Mouse (Mus musculus) layer of hippocampus, postnatal 36 days (tissue): Measurements from ENCODE around the gene Fntb. TPM values are rescaled to one million over a fixed set of nuclear protein-coding genes. Genes with fewer than 3 reads are reported as not detected.

Experiments used
- DNase-seq, 2 experiments: peaks; one replicate each; pipeline ENCODE4 v3.0.0; 2022
- total RNA-seq, 2 experiments: library from RNA; stranded (reverse); gene quantifications; 2 replicates each; pipeline ENCODE4 v1.2.3; 2021

Fntb gene
- total RNA-seq, 2 experiments from 2014 or later, result 24.3 to 27.1 TPM

GRCm38 (mm10) chr12:76795350-76795749, 30.0 kb downstream of the Fntb start, which contains the start of gene Gpx2:
TSS of gene Gpx2 (minus strand) at chr12:76795554.
- DNase-seq, result no peak

- no peak for DNase-seq
Observed at GRCm38 (mm10) chr12:76796938-76797539, 31.6 kb downstream of the Fntb start.

DNA sequence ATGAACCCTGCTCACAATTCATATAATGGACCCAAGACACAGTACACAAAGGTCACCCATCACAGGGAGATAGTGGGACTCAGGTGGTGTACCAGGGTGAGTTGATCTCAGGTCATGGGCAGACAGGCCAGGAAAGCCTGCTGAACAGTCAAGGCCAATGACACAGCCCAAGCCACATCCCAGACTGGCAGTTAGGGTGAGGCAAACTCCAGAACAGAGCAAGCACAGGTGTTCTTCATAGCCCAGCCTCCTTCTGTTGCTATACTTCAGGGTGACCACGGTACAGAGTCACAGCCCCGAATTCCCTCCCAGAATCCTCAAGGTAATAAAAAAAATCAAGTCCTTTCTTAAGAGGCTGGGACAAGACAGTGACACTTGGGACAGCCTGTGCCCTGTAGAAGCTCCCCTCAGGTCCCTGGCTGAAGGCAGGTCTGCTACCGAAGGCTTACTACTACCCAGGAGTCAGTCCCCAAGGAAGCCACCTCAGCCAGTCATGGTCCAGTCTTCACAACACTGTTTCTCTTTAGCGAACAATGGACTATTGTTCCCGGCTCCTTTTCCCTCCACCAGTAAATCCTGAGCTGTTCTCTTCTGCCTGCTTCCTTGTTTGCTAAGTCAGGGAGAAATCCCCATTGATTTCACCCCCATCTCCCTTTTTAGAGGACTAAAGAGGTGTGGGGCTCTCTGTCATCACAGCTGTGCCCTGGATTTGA, 32.8 kb downstream of the Fntb start:
- no peak for DNase-seq

- DNase-seq, result no peak
Observed at GRCm38 (mm10) chr12:76803028-76803427, 37.6 kb downstream of the Fntb start.

DNA sequence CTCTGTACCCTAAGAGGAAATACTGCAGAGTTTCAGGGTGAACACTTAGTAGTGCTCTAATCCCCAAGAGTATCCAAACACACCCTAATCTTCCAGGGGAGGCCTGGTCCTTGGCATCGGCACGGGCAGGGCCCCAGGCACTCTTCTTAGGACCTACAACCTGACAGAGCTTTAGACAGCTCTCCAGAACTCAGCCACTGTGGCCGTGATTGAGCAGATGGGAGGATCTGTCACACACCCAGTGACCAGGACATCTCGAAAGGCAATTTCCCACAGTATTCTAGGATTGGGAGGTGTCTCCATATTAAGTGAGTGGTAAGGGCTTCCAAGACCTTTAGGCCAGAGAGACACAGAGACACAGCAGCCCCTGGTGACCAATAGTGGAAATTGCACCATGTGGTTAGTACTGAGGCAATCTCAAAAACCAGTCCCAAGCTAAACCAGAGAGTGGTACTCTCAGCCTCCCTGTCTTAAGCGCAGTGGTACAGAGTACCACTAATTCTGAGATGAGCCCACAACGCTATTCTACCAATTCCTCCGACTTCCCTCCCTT, 38.4 kb downstream of the Fntb start:
- no peak for DNase-seq

- no peak for DNase-seq
Observed at GRCm38 (mm10) chr12:76805056-76805811, 39.8 kb downstream of the Fntb start.

- no peak for DNase-seq
Observed at GRCm38 (mm10) chr12:76807796-76808195, 42.4 kb downstream of the Fntb start.

GRCm38 (mm10) chr12:76810491-76810890, 45.1 kb downstream of the Fntb start:
- DNase-seq, result no peak

- no peak for DNase-seq
Observed at GRCm38 (mm10) chr12:76811006-76811405, 45.6 kb downstream of the Fntb start.

GRCm38 (mm10) chr12:76813543-76813942, 48.2 kb downstream of the Fntb start:
- no peak for DNase-seq

- no peak for DNase-seq
Observed at GRCm38 (mm10) chr12:76814120-76814519, 48.7 kb downstream of the Fntb start.

GRCm38 (mm10) chr12:76816720-76817119, 51.3 kb downstream of the Fntb start:
- DNase-seq, result no peak

DNA sequence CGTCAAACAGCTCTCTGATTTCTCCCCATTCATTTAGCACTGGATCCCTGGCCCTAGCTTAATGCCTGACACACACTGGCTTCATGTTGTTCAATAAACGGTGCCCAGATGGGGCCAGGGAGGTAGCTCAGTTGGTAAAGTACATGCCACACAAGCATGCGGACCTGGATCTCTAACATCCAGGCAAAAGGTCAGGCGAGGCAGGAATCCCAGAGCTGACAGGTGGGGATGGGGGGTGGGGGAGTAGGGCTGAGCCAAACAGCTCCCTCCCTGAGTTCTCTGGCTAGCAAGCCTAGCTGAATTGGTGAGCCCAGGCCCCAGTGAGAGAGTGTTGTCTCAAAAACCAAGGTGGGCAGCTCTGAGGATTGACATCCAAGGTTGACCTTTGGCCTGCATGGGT, 51.8 kb downstream of the Fntb start:
- DNase-seq, result no peak

GRCm38 (mm10) chr12:76818120-76818519, 52.7 kb downstream of the Fntb start:
- no peak for DNase-seq

DNA sequence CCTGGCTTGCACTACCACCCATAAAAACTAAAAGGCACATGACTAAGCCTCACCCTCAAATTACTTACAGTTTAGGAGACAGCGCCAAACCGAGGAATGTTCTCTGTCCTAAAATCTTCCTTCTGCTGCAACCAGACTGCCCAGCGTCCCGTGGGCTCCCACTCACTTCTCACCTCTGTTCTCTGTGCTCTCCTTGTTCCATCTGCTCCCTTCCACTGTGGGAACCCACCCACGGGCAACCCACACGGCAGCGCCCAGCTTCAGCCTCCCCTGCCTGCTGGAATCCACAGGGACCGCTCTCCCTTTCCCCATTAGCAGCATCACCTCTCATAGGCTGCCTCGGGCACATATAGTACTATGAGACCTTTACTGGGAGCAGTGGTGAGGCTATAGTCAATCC, 53.5 kb downstream of the Fntb start:
- peak in 1 of 2 experiments; percentile 53 for DNase-seq

DNA sequence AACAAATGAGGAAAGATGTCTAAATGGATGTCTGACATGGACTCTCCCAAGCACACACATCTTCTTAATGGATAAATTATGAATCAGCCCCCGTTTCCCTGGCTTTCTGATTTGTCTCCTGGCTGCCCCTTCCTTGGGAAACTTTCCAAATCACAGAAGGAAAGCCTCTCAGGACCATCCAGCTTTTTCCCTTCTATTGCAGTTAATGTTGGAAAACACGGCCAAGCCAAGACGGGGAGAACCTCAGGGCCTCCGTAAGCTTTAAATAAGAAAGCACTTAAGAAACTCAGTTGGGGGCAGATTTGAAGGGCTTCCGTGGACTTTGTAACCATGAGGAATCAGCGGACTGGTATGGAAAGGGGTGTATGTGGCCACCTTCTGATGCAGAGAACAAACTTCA, 54.4 kb downstream of the Fntb start:
- DNase-seq, result no peak

DNA sequence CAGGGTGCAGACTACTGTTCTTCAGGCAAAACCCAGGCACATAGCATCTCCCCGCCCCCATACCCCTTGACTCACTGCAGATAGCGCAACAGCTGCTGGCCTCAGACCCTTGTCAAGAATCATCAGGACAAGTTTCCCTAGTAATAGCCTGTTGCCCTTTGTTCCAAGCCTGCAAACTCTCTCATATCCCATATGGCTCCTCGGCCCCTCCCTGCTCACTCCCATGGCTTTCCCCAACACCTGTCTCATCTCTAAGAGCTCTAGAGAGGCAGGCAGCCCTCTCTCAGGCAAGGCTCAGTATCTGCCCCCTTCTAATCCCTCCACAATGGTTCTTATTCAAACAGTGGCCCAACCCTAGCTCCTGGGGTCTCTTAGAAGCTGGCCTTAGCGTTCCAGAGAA, 55.2 kb downstream of the Fntb start:
- DNase-seq, result no peak

- DNase-seq, result peak; percentile 53 to 62
Observed at GRCm38 (mm10) chr12:76822002-76822650, 56.7 kb downstream of the Fntb start.

GRCm38 (mm10) chr12:76822651-76823041, 57.3 kb downstream of the Fntb start, which contains the start of gene Rab15:
TSS of gene Rab15 (minus strand) at chr12:76822908.
- no peak for DNase-seq

DNA sequence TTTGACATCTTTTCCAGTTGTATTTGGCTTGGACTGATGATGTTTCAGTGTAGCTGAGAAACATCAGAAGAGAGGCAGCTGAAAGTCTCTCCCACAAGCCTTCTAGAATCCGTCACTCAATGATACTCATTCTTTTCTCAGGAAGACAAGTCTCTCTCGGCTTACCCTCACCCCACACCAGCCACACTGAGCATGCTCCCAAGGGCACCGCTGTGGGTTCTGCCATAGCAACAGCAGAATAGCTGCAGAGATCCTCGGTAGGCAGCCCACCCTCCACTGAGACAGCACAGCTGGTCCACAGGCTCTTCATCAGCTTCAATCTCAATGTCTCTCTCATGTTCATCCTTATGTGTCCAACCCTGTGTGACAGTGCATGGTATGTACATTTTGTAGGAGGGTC, 59.9 kb downstream of the Fntb start:
- no peak for DNase-seq

DNA sequence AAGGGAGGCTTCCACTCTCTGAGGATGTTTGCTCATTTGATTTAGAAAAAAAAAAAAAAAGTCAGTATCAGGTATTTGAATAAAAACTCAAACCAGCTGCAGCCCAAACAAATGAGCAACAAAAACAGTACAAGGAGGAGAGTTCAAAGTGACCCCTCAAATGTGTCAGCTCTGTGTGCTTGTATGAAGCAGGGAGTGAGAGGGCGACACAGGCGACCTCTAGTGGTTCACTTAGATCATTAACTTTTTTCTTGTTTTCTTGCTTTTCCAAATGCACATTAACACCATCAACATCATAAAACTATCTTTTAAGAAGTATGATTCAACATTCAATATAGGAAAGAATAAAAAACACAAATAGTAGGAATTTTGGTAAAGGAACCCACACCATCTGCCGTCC, 67.3 kb downstream of the Fntb start:
- no peak for DNase-seq

DNA sequence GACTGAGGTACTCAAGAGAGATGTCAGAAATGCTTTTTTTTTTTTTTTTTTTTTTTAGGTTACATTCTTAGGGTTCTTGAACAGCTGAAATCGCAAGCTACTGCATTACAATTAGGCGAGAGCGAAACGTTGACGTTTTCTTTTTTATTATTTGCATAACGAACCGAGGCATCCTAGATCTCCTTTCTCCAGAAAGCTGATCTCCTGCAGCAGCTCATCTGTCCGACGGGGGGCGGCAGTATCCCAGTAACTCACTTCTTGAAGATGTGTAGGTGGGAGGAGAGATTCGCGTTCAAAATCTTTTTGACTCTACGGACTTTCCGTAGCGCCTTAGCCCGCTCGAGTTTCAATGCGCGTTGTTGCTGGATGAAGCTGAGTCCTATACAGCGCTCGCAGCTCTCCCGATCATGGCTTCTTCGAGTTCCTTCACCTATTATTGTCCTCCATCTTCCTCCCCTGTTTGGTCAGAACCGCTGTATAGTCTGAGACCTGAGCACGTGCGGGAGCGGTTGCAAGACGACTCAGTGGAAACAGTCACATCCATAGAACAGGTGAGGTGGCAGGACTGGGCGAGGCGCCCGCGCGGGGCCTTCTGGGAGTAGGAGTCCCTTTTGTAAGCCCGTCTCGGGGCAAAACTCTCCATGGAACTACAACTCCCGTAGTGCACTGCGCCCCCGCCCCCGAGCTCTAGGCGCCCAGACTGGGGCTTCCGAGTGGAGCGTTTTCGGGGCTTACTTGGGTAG, 71.9 kb downstream of the Fntb start:
- peak; percentile 98 to 99 for DNase-seq
